Mouse (Mus musculus) embryonic facial prominence, embryonic 13.5 days (tissue): ENCODE data around the gene Afg3l1. TPM values are rescaled to one million over a fixed set of nuclear protein-coding genes. Genes with fewer than 3 reads are reported as not detected.
"Not testable (repeated sequence)": the region's sequence is repeated elsewhere in the genome, so short reads cannot be mapped to it uniquely, and the experiment has no call there.

Source experiments
- ATAC-seq: fragments of 200-750 bp; cut with Nextera tagmentation; 2 replicates; pipeline ENCODE4 v1.8.0; 2017; ENCODE audit warnings: low read depth; ENCODE audit not compliant: insufficient number of reproducible peaks, insufficient read depth, low FRiP score, low TSS enrichment
- H3K27ac ChIP-seq: fragments of 300-500 bp; sonication (generic); 2 replicates; pipeline ENCODE4 v1.5.1; 2015; ENCODE audit warnings: moderate library complexity, mild to moderate bottlenecking, inconsistent platforms
- H3K27me3 ChIP-seq: fragments of 300-500 bp; sonication (generic); 2 replicates; pipeline ENCODE4 v1.6.1; 2015; ENCODE audit warnings: mild to moderate bottlenecking, inconsistent platforms
- H3K36me3 ChIP-seq: fragments of 300-500 bp; sonication (generic); 2 replicates; pipeline ENCODE4 v1.6.1; 2015; ENCODE audit warnings: mild to moderate bottlenecking, inconsistent platforms
- H3K4me1 ChIP-seq: fragments of 300-500 bp; sonication (generic); 2 replicates; pipeline ENCODE4 v1.6.1; 2015; ENCODE audit warnings: inconsistent platforms
- H3K4me2 ChIP-seq: fragments of 300-500 bp; sonication (generic); 2 replicates; pipeline ENCODE4 v1.6.1; 2015; ENCODE audit warnings: moderate library complexity, mild to moderate bottlenecking, inconsistent platforms
- H3K4me3 ChIP-seq: fragments of 300-500 bp; sonication (generic); 2 replicates; pipeline ENCODE4 v1.5.1; 2015; ENCODE audit warnings: mild to moderate bottlenecking, inconsistent platforms
- H3K9ac ChIP-seq: fragments of 300-500 bp; sonication (generic); 2 replicates; pipeline ENCODE4 v1.6.1; 2015; ENCODE audit warnings: mild to moderate bottlenecking, inconsistent platforms
- H3K9me3 ChIP-seq: fragments of 300-500 bp; sonication (generic); 2 replicates; pipeline ENCODE4 v1.6.1; 2016; ENCODE audit warnings: inconsistent platforms
- WGBS: fragments of 180-500 bp; shearing (Covaris S2); methylation state at CpG from one replicate; pipeline ENCODE4 v1.1.7; 2015; ENCODE audit warnings: mixed read lengths; 5-methylcytosine and 5-hydroxymethylcytosine counted together
- polyA plus RNA-seq: library from polyadenylated mRNA; unstranded; fragments of >200 nt; fragmentation: Nextera tagmentation; extraction: Ambion mirVana; gene quantifications from 2 replicates; pipeline ENCODE4 v1.2.1, GENCODE M21; 2015

Gene Afg3l1
- 52.8 and 54.4 TPM in 2 replicates for polyA plus RNA-seq

DNA sequence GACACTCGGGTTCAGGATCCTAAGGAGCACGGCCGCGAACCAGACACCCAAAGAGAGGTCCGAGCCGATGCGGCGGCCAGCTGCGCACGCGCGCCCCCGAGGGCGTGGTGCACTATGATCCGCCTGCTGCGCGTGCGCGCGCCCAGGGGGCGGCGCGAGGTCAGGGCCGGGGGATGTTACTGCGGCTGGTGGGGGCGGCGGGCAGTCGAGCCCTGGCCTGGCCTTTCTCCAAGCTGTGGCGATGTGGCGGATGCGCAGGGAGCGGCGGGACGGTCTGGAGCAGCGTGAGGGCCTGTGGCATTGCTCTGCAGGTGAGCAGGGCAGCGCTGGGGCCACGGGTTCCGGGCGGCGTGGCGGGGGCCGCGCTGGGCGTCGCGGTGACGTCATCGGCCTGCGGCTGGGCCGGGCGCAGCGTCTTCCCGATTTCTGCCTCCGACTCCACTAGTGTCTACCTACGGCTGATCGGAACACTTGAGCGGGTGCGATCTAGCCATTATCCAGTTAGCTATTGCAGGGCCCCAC lies at the start of gene Afg3l1:
Gene Afg3l1 (plus strand): TSS at position 167 of the 522 bp plus-strand sequence.
- peak; percentile 90 for ATAC-seq
- H3K27me3 ChIP-seq, result no peaks in the 10 kb centered on the region
- H3K4me1 ChIP-seq, result peaks cover 16% of the 10 kb centered on the region
- peak within 1 kb of the TSS; percentile 85 for H3K4me3 ChIP-seq
- peak within 1 kb of the TSS; percentile 89 for H3K4me2 ChIP-seq
- H3K9ac ChIP-seq, result peak within 1 kb of the TSS; percentile 86
- under 1% methylated on average over 58 of the region's 58 CpGs for WGBS
- H3K9me3 ChIP-seq, result no peaks in the 10 kb centered on the region
- peaks cover 25% of the 10 kb centered on the region for H3K36me3 ChIP-seq
- peak within 1 kb of the TSS; percentile 92 for H3K27ac ChIP-seq

- ATAC-seq, result no peak
- Histone ChIP-seq H3K4me3 (no peak overlapping the region), H3K27me3 (no peaks in the 10 kb centered on the region), H3K4me2 (no peak overlapping the region), H3K36me3 (no peaks in the 10 kb centered on the region), H3K4me1 (no peaks in the 10 kb centered on the region), H3K9me3 (peaks cover 56% of the 10 kb centered on the region), H3K27ac (no peak overlapping the region), H3K9ac (no peak overlapping the region)
- 96% methylated on average over 28 of the region's 29 CpGs for WGBS
Observed at GRCm38 (mm10) chr8:123428343-123428893, 49.3 kb upstream of the Afg3l1 start.

DNA sequence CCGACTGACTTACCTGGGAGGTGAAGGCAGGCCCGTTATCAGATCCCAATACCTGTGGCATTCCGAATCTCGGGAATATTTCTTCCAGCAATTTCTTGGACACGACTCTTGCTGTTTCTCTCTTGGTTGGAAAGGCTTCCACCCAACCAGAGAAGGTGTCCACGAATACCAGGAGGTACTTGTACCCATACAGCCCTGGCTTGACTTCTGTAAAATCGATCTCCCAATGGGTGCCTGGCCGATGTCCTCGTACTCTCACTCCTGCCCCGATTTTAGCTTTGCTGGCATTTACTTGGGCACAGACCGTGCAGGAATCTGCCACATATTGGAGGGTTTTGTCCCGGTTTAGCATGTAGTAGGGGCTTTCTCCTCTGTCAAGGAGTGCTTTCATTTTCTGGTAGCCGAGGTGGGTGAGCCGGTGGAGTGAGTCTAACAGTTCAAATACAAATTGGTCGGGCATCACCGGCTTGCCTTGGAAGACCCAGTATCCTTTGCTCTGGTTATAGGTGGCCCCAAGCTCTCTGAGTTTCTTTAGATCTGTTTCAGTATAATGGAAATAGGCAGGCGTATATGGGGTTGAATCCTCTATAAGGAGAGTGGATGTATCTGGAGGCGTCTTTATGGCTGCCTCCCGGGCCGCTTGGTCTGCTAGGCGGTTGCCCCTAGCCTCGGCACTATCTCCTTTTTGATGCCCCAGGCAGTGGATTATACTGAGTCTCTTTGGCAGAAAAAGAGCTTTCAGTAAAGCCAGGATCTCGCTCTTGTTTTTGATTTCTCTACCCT lies 48.6 kb upstream of the Afg3l1 start:
- H3K9ac ChIP-seq, result no peak overlapping the region
- no peak for ATAC-seq
- H3K4me1 ChIP-seq, result no peaks in the 10 kb centered on the region
- H3K9me3 ChIP-seq, result peaks cover 56% of the 10 kb centered on the region
- no peaks in the 10 kb centered on the region for H3K36me3 ChIP-seq
- no peak overlapping the region for H3K4me2 ChIP-seq
- H3K27ac ChIP-seq, result no peak overlapping the region
- WGBS, result 95% methylated on average over 23 of the region's 23 CpGs
- H3K27me3 ChIP-seq, result no peaks in the 10 kb centered on the region
- H3K4me3 ChIP-seq, result no peak overlapping the region

GRCm38 (mm10) chr8:123429722-123430013 lies 48.0 kb upstream of the Afg3l1 start:
- WGBS, result 95% methylated on average over 15 of the region's 15 CpGs
- H3K27ac ChIP-seq, H3K9ac ChIP-seq, H3K4me1 ChIP-seq, H3K27me3 ChIP-seq, H3K4me2 ChIP-seq, H3K4me3 ChIP-seq, ATAC-seq, H3K36me3 ChIP-seq: not testable (repeated sequence)
- peaks cover 59% of the 10 kb centered on the region for H3K9me3 ChIP-seq

DNA sequence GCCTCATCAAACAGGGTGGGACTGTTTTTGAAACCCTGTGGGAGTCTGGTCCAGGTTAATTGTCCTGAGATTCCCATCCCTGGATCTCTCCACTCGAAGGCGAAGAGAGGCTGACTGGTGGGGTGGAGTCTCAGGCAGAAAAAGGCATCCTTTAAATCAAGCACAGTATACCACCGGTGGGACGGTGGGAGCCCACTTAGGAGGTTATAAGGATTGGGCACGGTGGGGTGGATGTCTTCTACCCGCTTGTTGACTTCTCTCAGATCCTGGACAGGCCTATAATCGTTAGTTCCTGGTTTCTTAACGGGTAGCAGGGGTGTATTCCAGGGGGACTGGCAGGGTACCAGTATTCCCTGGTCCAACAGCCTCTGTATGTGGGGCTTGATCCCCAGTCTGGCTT lies 46.8 kb upstream of the Afg3l1 start:
- 88% methylated on average over 8 of the region's 8 CpGs for WGBS

DNA sequence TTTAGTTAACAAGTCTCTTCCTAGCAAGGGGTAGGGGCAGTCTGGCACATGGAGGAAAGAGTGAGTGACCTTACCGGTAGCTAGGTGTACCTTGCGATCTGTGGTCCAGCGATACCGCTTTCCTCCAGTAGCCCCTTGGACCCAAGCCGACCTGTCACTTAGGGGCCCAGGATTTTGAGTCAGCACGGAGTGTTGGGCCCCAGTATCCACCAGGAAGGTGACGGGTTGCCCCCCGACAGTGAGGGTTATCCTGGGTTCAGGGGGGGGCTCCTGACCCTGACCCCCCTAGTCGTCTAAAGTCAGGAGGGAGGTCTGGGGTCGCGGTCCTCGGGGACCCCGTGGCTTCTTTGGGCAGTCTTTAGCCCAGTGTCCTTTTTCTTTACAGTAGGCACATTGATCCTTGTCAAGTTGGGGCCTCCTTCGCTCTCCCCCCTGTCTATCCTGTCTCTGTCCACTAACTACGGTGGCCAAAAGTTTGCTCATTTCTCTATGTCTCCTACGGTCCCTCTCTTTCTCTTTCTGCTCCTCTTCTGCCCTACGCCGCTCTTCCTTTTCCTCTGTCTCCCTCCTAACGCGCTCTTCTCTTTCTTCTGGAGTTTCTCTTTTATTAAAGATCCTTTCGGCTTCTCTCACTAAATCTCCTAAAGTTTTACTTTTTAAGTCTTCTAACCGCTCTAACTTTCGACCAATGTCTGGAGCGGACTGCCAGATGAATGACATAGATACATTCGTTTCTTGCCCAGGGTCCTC lies 45.9 kb upstream of the Afg3l1 start:
- Histone ChIP-seq H3K27me3 (no peaks in the 10 kb centered on the region), H3K9ac (no peak overlapping the region), H3K4me3 (no peak overlapping the region), H3K36me3 (no peaks in the 10 kb centered on the region), H3K4me2 (no peak overlapping the region), H3K9me3 (peaks cover 60% of the 10 kb centered on the region), H3K4me1 (no peaks in the 10 kb centered on the region), H3K27ac (no peak overlapping the region)
- no peak for ATAC-seq
- WGBS, result 94% methylated on average over 25 of the region's 25 CpGs

More for the DNA sequence above, 46.8 kb upstream of the Afg3l1 start:
- H3K9ac ChIP-seq, H3K27ac ChIP-seq, H3K36me3 ChIP-seq, H3K4me3 ChIP-seq, ATAC-seq, H3K27me3 ChIP-seq, H3K4me2 ChIP-seq, H3K4me1 ChIP-seq: not testable (repeated sequence)
- H3K9me3 ChIP-seq, result peaks cover 63% of the 10 kb centered on the region

DNA sequence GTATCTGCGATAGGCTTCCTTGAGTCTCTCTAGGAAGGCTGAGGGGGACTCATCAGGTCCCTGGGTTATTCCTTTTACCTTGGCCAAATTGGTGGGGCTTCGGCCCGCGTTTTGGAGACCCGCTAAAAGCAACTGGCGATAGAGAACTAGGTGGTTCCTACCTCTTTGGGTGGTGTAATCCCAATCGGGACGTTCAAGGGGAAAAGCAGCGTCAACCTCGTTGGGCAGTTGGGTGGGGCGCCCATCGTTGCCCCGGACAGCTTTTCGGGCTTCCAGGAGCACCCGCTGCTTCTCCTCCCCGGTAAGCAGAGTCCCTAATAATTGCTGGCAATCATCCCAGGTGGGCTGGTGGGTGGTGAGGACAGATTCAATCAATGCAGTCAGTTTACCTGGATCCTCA lies 45.3 kb upstream of the Afg3l1 start:
- Histone ChIP-seq H3K36me3 (no peaks in the 10 kb centered on the region), H3K4me1 (no peaks in the 10 kb centered on the region), H3K27ac (no peak overlapping the region), H3K9me3 (peaks cover 55% of the 10 kb centered on the region), H3K4me2 (no peak overlapping the region), H3K4me3 (no peak overlapping the region), H3K27me3 (no peaks in the 10 kb centered on the region), H3K9ac (no peak overlapping the region)
- no peak for ATAC-seq
- 96% methylated on average over 16 of the region's 16 CpGs for WGBS

- not testable (repeated sequence) for H3K9ac ChIP-seq, H3K36me3 ChIP-seq, H3K4me3 ChIP-seq, H3K27ac ChIP-seq, H3K27me3 ChIP-seq, ATAC-seq, H3K4me1 ChIP-seq, H3K4me2 ChIP-seq
- peaks cover 45% of the 10 kb centered on the region for H3K9me3 ChIP-seq
- WGBS, result 96% methylated on average over 47 of the region's 47 CpGs
Observed at GRCm38 (mm10) chr8:123433241-123433974, 44.3 kb upstream of the Afg3l1 start.

- Histone ChIP-seq H3K4me1 (peaks cover 9% of the 10 kb centered on the region), H3K4me3 (no peak overlapping the region), H3K27ac (no peak overlapping the region), H3K27me3 (no peaks in the 10 kb centered on the region), H3K9me3 (no peaks in the 10 kb centered on the region), H3K4me2 (no peak overlapping the region), H3K9ac (no peak overlapping the region), H3K36me3 (peaks cover 4% of the 10 kb centered on the region; the same call in 1 of the 2 replicates)
- 92% methylated on average over 2 of the region's 2 CpGs for WGBS
- ATAC-seq, result no peak
Observed at GRCm38 (mm10) chr8:123441788-123442187, 35.9 kb upstream of the Afg3l1 start.

DNA sequence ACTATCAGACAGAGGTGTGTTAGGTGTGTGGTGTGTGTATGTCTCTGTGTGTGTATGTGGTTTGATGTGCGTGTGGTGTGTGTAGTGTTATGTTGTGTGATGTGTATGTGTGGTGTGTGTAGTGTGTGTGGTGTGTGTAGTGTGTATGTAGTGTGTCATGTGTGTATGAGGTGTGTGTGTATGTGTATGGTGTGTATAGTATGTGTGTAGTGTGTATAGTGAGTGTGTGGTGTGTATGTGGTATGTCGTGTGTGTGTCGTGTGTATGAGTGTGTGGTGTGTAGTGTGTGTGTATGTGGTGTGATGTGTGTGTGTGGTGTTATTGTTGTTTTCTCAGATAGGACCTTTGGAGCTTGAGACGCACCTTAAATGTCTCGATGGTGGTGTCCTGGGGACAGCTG lies 35.4 kb upstream of the Afg3l1 start:
- H3K36me3 ChIP-seq, result peaks cover 4% of the 10 kb centered on the region; the same call in 1 of the 2 replicates
- H3K9ac ChIP-seq, result no peak overlapping the region
- peaks cover 9% of the 10 kb centered on the region for H3K4me1 ChIP-seq
- H3K4me2 ChIP-seq, result peak overlapping the region; percentile 76
- no peaks in the 10 kb centered on the region for H3K9me3 ChIP-seq
- H3K27me3 ChIP-seq, result no peaks in the 10 kb centered on the region
- peak overlapping the region; percentile 70 for H3K4me3 ChIP-seq
- 80% methylated on average over 5 of the region's 5 CpGs for whole genome bisulfite sequencing
- H3K27ac ChIP-seq, result no peak overlapping the region
- no peak for ATAC-seq

DNA sequence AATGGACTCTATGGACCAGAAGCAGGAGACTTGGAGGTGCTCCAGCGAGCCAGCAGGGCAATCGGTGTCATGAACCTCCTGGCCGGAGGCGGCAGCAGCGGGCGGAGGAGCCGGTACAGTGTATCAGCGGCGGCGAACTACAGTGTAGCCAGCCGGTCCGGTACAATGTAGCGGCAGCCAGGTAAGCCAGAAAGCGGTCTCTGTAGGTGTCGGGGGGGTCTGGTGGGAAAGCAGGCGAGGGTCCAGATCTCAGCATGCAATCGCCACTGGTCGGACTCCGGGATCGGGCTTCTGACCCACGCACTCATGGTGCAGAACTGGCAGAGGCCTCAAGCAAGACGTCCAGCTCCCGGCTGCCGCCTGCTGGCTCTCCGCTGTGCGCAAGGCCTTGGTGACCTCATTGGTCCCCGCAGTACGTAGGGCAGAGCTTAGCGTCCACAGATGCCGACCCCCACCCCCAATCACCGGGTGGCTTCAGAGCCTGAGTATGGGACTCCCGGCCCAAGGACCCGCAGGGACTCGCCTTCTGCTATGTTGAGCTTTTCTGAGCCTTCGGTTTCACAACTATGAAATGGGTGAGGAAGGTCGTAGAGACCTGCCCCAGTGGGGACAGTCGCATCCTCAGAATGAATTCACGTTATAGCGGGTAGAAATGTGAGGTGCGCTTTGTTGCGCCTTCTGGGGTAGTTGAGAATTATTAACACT lies 34.7 kb upstream of the Afg3l1 start:
- ATAC-seq, result peak; percentile 89
- Histone ChIP-seq H3K9ac (peak overlapping the region; percentile 87), H3K4me3 (peak overlapping the region; percentile 70), H3K27me3 (no peaks in the 10 kb centered on the region), H3K9me3 (no peaks in the 10 kb centered on the region), H3K4me2 (peak overlapping the region; percentile 76), H3K36me3 (peaks cover 11% of the 10 kb centered on the region; the same call in 1 of the 2 replicates), H3K27ac (peak overlapping the region; percentile 72), H3K4me1 (peaks cover 9% of the 10 kb centered on the region)
- 1% methylated on average over 41 of the region's 41 CpGs for WGBS
